Mouse (Mus musculus) monocyte, adult 5-6 weeks (primary cell): ENCODE measurements at regions not wholly inside any gene's neighbourhood (a gene's known extent, or its start where the extent isn't known, plus 50 kb on each side); places are given as distances from the start of the nearest gene placed in this dataset.
"Not testable (repeated sequence)": the region's sequence is repeated elsewhere in the genome, so short reads cannot be mapped to it uniquely, and the experiment has no call there.

Experiments
- ATAC-seq: fragments of 153-309, 156-312 bp; replicated peaks from 2 replicates; pipeline ENCODE4 v1.8.0; 2017; ENCODE audit warnings: mild to moderate bottlenecking; ENCODE audit not compliant: low TSS enrichment, insufficient number of reproducible peaks, severe bottlenecking, poor library complexity, low FRiP score

DNA sequence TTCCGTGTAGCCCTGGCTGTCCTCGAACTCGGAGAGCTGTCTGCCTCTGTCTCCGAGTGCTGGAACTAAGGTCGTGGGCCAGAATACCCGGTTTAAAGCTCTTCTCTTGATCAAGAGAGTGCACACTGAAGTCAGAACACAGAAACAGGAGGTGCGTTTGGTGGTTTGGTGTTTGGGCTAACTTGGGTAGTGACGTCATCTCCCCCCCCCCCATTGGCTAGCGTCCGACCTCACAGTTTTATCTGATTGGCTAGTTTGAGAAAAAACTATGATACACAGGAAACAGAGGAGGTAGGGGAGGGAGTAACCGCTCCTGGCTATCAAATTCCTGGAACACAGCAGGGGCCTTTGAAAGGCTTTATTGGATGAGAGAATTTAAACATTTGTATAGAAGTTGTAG lies 60.2 kb upstream of the Pim1 start:
- no peak for ATAC-seq

DNA sequence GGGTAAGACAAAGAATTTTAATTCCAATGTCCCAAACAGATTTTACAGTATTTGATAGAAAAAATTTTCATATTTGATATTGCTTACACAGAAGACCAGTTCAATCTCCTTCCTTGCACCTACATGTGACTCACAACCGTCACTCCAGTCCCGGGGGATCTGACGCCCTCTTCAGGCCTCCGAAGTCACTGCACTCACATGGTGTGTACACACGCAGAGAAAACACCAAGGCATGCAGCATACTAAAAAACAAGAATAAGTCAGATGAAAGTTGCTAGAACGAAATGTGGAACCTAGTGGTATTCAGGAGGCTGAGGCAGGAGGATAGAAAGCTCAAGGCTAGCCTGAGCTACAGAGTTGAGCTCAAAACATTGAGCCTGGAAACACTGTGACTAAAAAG lies 59.7 kb upstream of the Pim1 start:
- ATAC-seq = no peak

DNA sequence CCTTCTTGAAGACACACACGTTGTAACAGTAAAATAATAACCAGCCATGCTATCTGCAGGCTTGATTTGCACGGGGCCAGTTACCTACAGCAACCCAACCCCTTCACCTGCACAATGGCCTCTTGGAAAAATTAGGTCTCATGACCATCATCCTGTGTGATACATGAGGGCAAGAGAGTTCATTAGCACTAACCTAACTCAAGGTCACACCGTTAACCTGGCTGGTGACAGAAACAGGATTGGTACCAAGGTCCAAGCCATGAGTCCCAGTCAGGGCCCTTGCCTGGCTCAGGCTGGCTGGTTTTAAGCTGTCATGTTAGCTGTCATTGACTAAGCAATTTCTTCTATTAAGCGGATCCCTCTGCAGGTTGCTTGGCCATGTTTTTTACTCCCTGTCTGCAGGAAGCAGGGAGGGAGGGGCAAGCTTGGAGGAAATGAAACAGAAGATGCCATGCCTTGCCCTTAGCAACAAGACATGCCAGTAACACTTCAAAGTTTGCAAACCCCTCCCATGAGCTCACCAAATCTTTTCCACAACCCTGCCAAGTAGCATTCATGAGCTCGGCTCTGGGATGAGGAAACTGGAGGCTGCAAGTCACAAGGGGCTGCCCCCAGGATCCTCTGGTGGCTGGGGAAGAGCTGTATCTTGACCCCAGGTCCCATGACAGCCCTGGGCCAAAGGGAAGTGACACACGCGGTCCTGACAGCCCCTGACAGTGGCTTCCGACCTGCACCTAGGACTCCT lies 58.8 kb upstream of the Pim1 start:
- peak; percentile 64 for ATAC-seq

DNA sequence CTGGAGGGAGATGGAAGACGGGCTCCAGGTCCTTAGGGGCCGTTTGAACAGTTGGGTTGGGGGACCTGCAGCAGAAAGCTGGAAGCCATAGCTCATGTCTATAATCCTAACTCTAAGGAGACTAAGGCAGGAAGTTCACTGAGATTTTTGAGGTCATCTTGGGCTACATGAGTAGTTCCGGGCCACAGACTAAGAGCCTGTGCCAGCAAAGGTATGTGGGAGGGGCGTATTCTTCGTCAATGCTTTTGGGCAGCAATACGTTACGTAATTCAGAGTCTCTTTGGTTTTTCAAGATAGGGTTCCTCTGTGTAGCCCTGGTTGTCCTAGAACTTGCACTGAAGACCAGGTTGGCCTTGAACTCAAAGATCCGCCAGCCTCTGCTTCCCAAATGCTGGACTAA lies 57.9 kb upstream of the Pim1 start:
- ATAC-seq = no peak

DNA sequence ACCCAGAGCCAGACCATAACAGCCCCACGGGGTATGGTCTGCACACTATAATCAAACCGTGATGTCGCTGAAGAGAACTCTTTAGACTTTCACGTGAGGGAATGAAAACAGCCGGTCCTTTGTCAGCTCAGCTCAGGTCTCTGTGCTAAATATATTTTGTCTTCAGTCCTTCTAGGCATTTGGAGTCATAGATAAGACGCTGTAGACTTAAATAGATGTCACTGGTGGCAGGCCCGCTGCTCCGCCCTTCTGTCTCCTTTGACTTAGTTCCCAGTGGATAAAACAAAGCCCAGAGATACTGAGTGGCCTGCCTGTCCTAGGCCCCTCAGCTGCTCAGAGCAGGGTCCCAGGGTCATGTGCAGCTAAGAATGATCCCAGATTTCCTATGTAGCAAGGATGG lies 57.2 kb upstream of the Pim1 start:
- no peak for ATAC-seq

DNA sequence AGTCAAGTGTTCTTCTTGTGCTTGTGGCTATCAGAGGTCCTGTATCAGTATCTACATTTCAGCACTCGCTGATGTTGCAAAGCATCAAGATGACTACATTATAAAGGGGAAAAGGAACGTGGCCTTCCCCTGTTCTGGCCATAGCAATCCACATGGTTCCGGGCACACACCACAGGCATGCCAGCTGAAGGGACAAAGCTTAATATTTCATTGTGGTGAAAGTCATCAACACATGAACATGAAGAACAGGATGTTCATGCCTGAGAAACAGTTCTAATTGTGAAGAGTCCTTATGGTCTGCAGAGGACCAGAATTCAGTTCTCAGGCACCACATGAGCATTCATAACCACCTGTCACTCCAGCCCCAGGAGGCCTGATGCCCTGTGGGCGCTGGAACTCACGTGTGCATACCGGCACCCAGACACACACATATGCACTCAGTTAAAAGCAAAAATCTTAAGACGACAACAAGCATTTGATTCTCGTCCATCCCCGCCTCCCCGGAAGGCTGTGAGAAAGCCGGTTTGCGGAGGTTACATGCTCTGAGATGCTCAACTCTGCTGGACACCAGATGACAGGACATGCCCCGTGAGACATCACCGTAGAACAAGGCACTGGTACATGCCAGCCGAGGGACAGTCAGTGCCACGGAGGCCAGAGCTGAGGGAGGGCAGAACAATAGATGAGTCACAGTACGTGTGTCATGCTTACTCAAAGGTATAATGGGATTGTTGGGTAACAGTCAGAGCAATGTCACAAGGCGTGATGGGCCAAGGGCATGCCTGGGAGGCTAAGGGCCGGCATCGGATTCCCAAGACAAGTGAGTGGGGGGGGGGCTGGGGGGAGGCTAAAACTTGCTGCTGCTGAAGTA lies 56.2 kb upstream of the Pim1 start:
- peak; percentile 32 for ATAC-seq

DNA sequence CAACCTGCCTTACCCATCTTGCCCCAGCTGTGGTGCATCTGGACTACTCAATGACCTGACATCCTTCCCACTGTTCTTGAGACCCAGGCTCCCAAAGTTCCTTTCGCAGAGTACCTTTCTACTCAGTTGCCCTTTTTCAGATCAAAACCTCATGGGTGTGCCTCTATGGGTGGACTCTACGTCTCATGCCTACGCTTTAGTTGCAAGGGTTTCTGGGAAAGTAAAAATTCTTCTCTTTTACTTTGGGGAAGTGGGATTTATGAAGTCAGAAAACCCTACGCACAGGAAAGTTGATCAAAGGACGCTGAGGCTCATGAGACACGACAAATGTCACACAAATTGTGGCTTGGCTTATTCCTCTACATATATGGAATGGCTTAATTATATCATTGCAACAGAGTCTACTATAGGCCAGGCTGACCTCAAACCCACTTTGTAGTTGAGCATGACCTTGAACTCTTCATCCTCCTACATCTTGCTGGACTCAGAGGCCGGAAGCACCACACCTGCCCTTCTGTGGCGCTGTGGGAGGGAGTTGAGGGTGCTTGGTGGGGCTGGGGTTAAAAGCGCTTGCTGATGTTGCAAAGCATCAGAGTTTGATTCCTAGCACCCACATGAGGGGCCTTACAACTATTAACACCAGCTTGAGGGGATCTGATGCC lies 55.1 kb upstream of the Pim1 start:
- ATAC-seq = peak; percentile 41

DNA sequence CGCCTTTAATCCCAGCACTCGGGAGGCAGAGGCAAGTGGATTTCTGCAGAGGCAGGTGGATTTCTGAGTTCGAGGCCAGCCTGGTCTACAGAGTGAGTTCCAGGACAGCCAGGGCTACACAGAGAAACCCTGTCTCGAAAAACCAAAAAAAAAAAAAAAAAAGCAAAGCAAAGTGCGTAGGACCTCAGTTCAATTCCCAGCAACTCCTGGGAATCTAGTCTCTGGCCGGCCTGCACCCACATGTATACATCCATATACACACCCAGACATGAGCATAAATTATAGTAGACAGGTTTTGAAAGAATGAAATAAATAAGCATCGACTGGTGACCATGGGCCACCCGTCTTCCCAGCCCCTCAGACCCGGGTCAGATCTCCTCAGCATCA lies 54.1 kb upstream of the Pim1 start:
- ATAC-seq = not testable (repeated sequence)

DNA sequence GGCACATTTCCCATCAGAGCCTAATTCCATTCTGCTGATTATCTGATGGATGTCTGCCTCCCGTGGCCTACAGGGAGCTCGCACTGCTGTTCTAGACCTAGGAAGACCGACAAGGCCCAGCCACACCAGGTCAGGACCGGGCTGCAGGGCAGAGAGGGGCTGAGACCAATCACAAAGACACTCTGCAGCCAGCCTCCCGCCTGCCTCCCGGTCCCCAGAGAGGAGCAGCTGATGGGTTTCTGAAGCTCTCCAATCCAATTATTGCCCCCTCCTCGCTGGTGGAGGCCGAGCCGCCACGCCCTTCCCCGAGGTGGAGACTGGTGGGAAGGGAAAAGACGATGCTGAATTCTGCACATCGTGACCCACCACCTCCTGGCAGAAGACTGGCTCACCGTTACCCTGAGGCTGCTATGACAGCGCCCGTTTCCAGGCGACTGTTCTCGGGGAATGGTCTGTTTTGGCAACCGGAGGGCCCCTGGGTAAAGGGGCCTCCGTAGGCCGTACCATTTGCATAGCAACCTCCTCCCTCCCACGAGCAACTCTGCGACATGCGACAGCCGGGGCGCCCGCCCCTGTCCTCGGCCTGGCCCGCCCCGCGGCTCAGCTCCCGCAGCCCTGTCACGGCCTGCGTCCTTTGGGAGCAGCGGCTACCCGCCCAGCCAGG lies 53.5 kb upstream of the Pim1 start:
- ATAC-seq = peak; percentile 47

DNA sequence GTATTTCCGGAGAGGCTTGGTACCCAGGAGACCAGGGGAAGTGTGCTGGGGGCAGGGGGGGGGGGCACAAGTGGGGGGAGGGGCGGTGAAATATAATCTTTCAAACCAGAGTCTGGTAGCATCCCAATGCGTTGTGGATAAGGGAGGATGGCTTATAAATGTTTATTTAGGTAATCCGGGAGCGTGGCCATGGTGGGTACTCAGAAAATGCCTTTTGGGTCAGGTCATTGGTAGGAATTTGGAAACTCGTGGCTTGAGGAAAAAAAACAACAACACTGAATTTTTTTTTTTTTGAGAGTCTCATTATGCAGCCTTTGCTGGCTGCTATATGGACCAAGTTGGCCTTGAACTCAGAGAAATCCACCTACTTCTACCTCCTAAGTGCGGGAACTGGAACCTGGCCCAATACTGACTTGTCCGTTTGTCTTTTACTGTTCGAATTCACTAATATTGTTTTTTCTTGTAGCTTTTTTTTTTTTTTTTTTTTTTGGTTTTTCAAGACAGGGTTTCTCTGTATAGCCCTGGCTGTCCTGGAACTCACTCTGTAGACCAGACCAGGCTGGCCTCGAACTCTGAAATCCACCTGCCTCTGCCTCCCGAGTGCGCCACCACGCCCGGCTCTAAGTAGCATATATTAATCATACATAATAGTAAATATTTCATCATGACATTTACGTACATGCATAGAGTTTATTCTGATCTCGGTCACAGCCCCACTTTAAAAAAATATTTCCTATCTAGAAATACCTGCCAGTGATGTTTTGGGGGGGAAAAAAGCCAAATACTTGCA lies 52.8 kb upstream of the Pim1 start:
- ATAC-seq = no peak

DNA sequence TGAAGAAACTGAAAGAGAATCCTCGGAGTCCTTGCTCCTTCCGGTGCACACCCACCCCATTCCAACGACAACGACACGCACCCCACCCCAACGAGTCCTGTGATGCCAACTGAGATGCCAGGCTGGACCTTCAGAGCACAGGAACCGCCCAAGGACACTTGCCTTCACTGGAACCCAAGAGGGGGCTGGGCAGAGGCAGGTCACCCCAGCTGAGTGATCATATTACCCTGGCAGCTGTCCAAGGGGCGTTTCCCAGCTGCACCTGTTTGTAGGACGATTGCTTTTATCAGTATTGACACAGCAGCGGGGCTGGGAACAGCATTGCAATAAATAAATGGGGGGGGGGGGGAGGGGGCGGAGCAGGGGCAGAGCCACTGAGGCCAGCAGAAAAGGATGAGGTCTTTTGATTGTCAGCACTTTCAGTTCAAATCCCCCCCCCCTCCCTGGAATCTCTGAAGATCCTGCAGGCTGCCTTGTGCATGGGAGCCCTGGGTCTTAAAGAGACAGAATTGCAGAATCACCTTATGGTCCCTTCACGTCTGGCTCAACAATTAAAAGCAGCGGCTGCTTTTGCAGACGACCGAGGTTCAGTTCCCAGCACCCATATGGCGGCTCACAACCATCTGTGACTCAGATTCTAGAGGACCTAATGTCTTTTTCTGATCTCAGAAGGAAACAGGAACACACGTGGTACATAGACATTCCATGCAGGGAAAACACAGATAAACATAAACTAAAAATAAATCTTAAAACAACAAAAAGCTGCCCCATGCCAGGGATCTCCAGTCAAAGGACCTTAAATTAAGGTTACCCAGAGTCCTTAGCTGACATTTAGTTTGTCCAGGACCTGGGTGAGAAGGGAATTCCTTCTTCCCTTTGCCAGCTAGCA lies 52.0 kb upstream of the Pim1 start:
- ATAC-seq = no peak

DNA sequence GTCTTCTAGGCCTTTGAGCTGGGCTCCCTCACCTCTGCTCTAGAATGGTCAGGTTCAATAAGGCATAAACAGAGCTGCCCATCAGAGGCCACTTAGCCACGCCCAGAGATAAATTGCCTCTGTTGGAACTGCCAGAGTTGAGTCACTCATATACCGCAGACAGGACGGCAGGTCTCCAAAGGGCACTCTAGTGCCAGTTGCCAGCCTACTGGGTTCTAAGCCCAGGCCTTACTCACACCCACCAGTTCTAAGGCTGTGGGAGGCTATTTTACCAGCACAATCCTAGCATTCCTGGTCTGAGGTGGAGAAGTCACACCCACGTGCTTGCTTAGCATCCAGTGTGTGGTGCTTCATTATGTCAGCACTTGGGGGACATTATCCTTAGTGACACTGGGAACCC lies 50.6 kb upstream of the Pim1 start:
- ATAC-seq = no peak

DNA sequence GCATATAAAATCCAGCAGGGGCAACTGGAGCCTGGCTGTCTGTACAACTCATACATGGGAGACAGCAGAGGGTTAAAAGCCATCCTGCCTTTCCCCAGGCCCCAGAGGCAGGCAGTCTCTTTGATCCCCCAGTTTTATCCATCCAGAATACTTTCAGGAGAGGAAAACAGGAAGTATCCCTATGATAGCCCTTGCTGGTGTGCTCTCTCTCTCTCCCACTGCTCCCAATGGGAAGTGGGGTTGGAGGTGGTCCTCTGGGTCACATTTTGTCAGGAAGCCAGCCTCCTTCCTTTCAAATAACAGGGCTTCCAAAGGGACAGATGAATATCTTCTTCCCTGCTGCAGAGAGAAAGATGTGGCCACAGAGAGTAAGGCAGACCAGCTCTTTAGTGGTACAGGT lies 50.1 kb upstream of the Pim1 start:
- ATAC-seq = no peak
